Mouse (Mus musculus) intestine, postnatal 0 days (tissue): Measurements from ENCODE around the gene Sh3pxd2b. TPM values are rescaled to one million over a fixed set of nuclear protein-coding genes. Genes with fewer than 3 reads are reported as not detected.

ENCODE experiments used
- ATAC-seq: fragments of 200-750 bp; cut with Nextera tagmentation; 2 replicates; pipeline ENCODE4 v1.8.0; 2017; ENCODE audit warnings: mild to moderate bottlenecking, moderate TSS enrichment, moderate library complexity
- H3K27ac ChIP-seq: fragments of 300-500 bp; sonication (generic); 2 replicates; pipeline ENCODE4 v1.5.1; 2014; ENCODE audit warnings: mild to moderate bottlenecking, low read depth, low read length, moderate library complexity
- H3K27me3 ChIP-seq: fragments of 300-500 bp; sonication (generic); replicated peaks from 2 replicates; pipeline ENCODE4 v1.6.1; 2014; ENCODE audit warnings: low read length, mixed read lengths; ENCODE audit not compliant: control insufficient read depth, insufficient read depth
- H3K36me3 ChIP-seq: fragments of 300-500 bp; sonication (generic); 2 replicates; pipeline ENCODE4 v1.6.1; 2014; ENCODE audit warnings: mild to moderate bottlenecking, moderate library complexity; ENCODE audit not compliant: control insufficient read depth, insufficient read depth
- H3K4me1 ChIP-seq: fragments of 300-500 bp; sonication (generic); replicated peaks from 2 replicates; pipeline ENCODE4 v1.6.1; 2014; ENCODE audit warnings: antibody characterized with exemption, low read length, mixed read lengths; ENCODE audit not compliant: control insufficient read depth, insufficient read depth
- H3K4me2 ChIP-seq: fragments of 300-500 bp; sonication (generic); replicated peaks from 2 replicates; pipeline ENCODE4 v1.6.1; 2014; ENCODE audit warnings: low read depth, mild to moderate bottlenecking, moderate library complexity
- H3K4me3 ChIP-seq: fragments of 300-500 bp; sonication (generic); 2 replicates; pipeline ENCODE4 v1.5.1; 2014; ENCODE audit warnings: low read depth, low read length
- H3K9ac ChIP-seq: fragments of 300-500 bp; sonication (generic); 2 replicates; pipeline ENCODE4 v1.6.1; 2014; ENCODE audit warnings: mild to moderate bottlenecking, low read depth, low read length
- H3K9me3 ChIP-seq: fragments of 300-500 bp; sonication (generic); 2 replicates; pipeline ENCODE4 v1.6.1; 2016; ENCODE audit warnings: mixed run types; ENCODE audit not compliant: control insufficient read depth
- CTCF ChIP-seq: sonication (generic); IDR thresholded peaks from 2 replicates; pipeline ENCODE4 v1.5.1; 2016; ENCODE audit warnings: low read depth, mild to moderate bottlenecking, control low read depth, antibody characterized with exemption, moderate library complexity
- WGBS: fragments of 180-500 bp; shearing (Covaris S2); extraction: QIAGEN DNeasy Blood & Tissue Kit; methylation state at CpG from one replicate; pipeline ENCODE4 v1.1.7; 2014; 5-methylcytosine and 5-hydroxymethylcytosine counted together
- polyA plus RNA-seq: library from polyadenylated mRNA; unstranded; fragments of >200 nt; fragmentation: Nextera tagmentation; extraction: Ambion mirVana; gene quantifications from 2 replicates; pipeline ENCODE4 v1.2.1, GENCODE M21; 2015

Gene Sh3pxd2b
- polyA plus RNA-seq, 1 experiment from 2014 or later = 3.2 TPM

DNA sequence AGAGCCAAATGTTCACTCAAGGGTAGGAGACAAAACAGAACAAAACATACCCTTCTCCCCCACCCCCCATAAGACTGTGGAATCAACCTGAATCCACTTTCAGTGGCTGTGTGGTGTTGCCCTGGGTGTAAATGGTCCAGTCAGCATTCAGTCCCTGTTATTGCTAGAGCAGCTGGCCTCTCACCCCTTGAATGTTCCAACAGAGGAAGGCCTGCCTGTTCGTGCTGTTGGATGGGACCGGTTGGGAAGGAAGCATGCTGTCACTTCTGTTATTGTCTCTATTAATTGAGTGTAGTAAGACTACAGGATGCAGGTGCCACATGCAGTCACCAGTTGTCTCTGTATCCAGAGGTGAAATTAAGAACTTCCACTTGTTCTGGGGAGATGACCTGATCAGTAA lies 40.4 kb downstream of the Sh3pxd2b start:
- no peak overlapping the region for H3K4me3 ChIP-seq
- H3K9ac ChIP-seq = no peak overlapping the region
- H3K4me1 ChIP-seq = peaks cover 7% of the 10 kb centered on the region
- 77% methylated on average over 2 of the region's 2 CpGs for WGBS
- no peak for TF ChIP-seq CTCF
- no peak for ATAC-seq
- no peak overlapping the region for H3K4me2 ChIP-seq
- H3K36me3 ChIP-seq = peaks cover 9% of the 10 kb centered on the region; the same call in 1 of the 2 replicates
- no peaks in the 10 kb centered on the region for H3K9me3 ChIP-seq
- H3K27ac ChIP-seq = no peak overlapping the region
- H3K27me3 ChIP-seq = no peaks in the 10 kb centered on the region

DNA sequence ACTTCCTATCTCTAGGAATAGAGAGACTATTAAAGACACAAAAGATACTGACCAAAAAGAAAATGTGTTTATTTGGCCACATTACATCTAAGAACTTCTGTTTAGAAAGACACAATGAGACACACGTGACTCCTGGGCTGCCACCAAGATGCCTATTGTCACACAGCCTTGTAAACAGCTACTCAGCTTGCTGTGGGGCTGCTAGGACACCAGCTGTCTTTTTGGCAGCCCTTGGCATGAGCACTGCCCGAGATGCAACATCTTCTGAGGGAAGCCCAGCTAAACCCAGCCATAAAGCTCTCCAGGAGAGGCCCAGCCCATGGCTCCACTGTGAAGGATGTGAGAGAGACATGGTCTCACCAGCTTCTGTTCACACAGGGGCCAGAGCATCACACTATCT lies 45.5 kb downstream of the Sh3pxd2b start:
- no peak overlapping the region for H3K4me3 ChIP-seq
- TF ChIP-seq CTCF = no peak
- H3K4me1 ChIP-seq = no peaks in the 10 kb centered on the region
- no peaks in the 10 kb centered on the region for H3K9me3 ChIP-seq
- H3K9ac ChIP-seq = no peak overlapping the region
- H3K4me2 ChIP-seq = no peak overlapping the region
- no peak for ATAC-seq
- no peaks in the 10 kb centered on the region for H3K27me3 ChIP-seq
- H3K36me3 ChIP-seq = peaks cover 16% of the 10 kb centered on the region; the same call in 1 of the 2 replicates
- WGBS = 82% methylated on average over 2 of the region's 2 CpGs
- no peak overlapping the region for H3K27ac ChIP-seq

DNA sequence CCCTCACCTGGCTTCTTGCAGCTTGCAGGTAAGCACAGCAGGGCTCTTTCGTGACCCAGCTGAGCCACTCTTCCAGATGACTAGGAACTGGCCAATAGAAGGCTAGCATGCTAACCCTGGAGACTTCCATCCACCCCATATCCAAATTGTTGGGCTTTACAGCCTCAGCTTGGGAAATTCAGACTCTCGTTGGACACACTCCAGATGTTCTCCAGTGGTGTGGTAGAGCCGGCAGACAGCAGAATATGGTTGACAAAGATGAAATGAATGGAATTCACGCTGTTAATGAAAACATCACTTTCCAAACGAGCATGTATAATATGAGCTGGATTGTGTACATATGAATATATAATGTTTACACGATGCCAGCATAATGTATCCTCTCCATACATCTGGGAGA lies 48.2 kb downstream of the Sh3pxd2b start:
- H3K27me3 ChIP-seq = no peaks in the 10 kb centered on the region
- ATAC-seq = no peak
- 66% methylated on average over 6 of the region's 6 CpGs for WGBS
- no peaks in the 10 kb centered on the region for H3K9me3 ChIP-seq
- H3K9ac ChIP-seq = no peak overlapping the region
- no peak overlapping the region for H3K4me3 ChIP-seq
- H3K4me2 ChIP-seq = no peak overlapping the region
- H3K27ac ChIP-seq = no peak overlapping the region
- H3K36me3 ChIP-seq = peaks cover 12% of the 10 kb centered on the region; the same call in 1 of the 2 replicates
- H3K4me1 ChIP-seq = no peaks in the 10 kb centered on the region
- no peak for TF ChIP-seq CTCF

DNA sequence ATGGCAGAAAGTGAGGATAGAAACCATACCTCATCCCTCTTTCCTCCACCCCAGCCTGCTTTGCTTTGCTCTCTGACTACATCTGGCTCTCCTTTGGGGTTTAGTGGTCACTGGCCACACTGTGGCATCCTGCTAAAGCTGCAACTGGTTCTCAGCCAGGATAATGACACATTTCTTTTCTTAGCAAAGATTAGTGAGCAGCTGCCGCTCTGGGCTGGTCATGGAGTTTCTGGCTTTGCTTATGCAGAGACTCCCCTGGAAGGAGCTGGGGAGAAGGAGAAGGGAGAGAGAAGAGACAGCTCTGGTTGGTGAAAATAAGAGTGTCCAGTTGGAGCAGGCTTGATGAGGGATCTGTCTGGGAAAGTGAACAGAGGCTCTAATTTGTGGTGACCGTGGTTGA lies 50.8 kb downstream of the Sh3pxd2b start:
- H3K4me2 ChIP-seq = no peak overlapping the region
- no peak overlapping the region for H3K27ac ChIP-seq
- no peak overlapping the region for H3K4me3 ChIP-seq
- H3K9me3 ChIP-seq = no peaks in the 10 kb centered on the region
- H3K36me3 ChIP-seq = peaks cover 20% of the 10 kb centered on the region
- no peak for ATAC-seq
- no peaks in the 10 kb centered on the region for H3K4me1 ChIP-seq
- 70% methylated on average over 2 of the region's 2 CpGs for WGBS
- H3K27me3 ChIP-seq = no peaks in the 10 kb centered on the region
- no peak for TF ChIP-seq CTCF
- no peak overlapping the region for H3K9ac ChIP-seq

DNA sequence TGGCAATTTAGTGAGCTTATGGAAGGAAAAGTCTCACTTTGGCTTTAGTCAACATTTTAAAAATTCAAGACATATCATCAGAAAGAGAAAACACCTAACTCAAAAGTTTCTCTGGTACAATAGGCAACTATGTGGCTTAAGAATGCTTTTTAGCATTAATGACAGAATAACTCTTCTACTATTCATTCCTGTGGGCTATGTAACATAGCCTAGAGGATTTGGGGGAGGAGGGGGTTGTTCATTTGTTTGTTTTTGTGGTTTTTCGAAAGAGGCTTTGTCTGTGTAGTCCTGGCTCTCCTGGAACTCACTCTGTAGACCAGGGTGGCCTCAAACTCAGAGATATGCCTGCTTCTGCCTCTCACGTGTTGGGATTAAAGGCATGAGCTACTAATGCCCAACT lies 51.6 kb downstream of the Sh3pxd2b start:
- no peaks in the 10 kb centered on the region for H3K4me1 ChIP-seq
- no peak overlapping the region for H3K4me3 ChIP-seq
- no peaks in the 10 kb centered on the region for H3K27me3 ChIP-seq
- WGBS = 77% methylated on average over 2 of the region's 2 CpGs
- no peak overlapping the region for H3K4me2 ChIP-seq
- no peak for TF ChIP-seq CTCF
- no peaks in the 10 kb centered on the region for H3K9me3 ChIP-seq
- H3K27ac ChIP-seq = no peak overlapping the region
- ATAC-seq = no peak
- H3K9ac ChIP-seq = no peak overlapping the region
- H3K36me3 ChIP-seq = peaks cover 26% of the 10 kb centered on the region

DNA sequence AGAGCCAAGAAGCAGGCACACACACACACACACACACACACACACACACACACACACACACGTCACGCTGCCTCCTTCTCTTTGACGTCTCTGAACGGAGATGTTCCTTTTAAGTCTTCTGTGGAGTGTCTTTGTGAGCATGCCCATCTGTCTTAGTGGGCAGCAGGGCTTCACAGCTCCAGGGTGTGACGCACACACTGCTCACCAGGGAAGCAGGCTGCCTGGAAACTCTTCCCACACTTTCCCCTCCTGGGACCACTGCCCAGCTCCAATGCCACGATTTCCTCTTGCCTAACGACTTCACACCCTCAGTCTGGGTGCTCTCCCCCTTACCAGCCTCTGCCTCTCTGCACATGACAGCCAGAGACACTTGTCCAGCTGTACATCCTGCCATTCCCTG lies 55.1 kb downstream of the Sh3pxd2b start:
- ATAC-seq = no peak
- H3K4me2 ChIP-seq = no peak overlapping the region
- no peak overlapping the region for H3K9ac ChIP-seq
- peaks cover 19% of the 10 kb centered on the region for H3K36me3 ChIP-seq
- H3K27ac ChIP-seq = no peak overlapping the region
- WGBS = 84% methylated on average over 7 of the region's 7 CpGs
- no peaks in the 10 kb centered on the region for H3K9me3 ChIP-seq
- no peaks in the 10 kb centered on the region for H3K27me3 ChIP-seq
- no peak for TF ChIP-seq CTCF
- no peaks in the 10 kb centered on the region for H3K4me1 ChIP-seq
- H3K4me3 ChIP-seq = no peak overlapping the region

DNA sequence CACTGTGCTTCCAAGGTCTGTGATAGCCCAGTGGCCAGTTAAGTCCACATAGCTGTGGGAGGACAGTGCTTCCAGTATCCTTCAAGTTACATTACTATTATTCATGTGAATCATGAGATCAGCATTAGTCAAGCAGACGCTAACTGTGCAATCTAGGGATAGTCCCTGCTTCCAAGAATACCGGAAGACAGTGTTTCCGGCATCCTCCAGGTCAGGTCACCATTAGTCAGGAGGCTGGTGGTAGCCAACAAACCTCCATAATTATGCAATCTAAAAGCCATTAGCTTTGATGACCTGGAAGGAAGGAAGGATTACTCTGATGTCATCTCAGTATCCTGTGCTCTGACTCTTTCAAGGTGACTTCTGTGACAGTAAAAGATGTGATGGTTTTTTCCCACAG lies 57.1 kb downstream of the Sh3pxd2b start:
- Histone ChIP-seq H3K4me2 (no peak overlapping the region), H3K4me3 (no peak overlapping the region), H3K27me3 (no peaks in the 10 kb centered on the region), H3K9ac (no peak overlapping the region), H3K36me3 (peaks cover 19% of the 10 kb centered on the region), H3K4me1 (no peaks in the 10 kb centered on the region), H3K9me3 (no peaks in the 10 kb centered on the region), H3K27ac (no peak overlapping the region)
- WGBS = 79% methylated on average over 3 of the region's 3 CpGs
- TF ChIP-seq CTCF = no peak
- ATAC-seq = no peak
